Mouse (Mus musculus) retina, postnatal 7 days (tissue): ENCODE results near the gene Zfp385b.

Experiments used
- DNase-seq: peaks from one replicate; pipeline ENCODE4 v3.0.0-alpha.2; 2012; ENCODE audit warnings: low read depth, low spot score

The Zfp385b gene

GRCm38 (mm10) chr2:77518693-77519092 is 300.7 kb downstream of the Zfp385b start:
- DNase-seq = no peak

- DNase-seq = no peak
Measured at GRCm38 (mm10) chr2:77516606-77517005, 302.8 kb downstream of the Zfp385b start.

GRCm38 (mm10) chr2:77515654-77516053 is 303.8 kb downstream of the Zfp385b start:
- no peak for DNase-seq

GRCm38 (mm10) chr2:77515011-77515410 is 304.4 kb downstream of the Zfp385b start:
- DNase-seq = no peak

- DNase-seq = no peak
Measured at GRCm38 (mm10) chr2:77514476-77514875, 305.0 kb downstream of the Zfp385b start.

GRCm38 (mm10) chr2:77508731-77509130 is 310.7 kb downstream of the Zfp385b start:
- no peak for DNase-seq

GRCm38 (mm10) chr2:77506308-77506707 is 313.1 kb downstream of the Zfp385b start:
- DNase-seq = no peak

- DNase-seq = no peak
Measured at GRCm38 (mm10) chr2:77505614-77506013, 313.8 kb downstream of the Zfp385b start.

GRCm38 (mm10) chr2:77503674-77504351 is 315.6 kb downstream of the Zfp385b start:
- DNase-seq = no peak

- DNase-seq = no peak
Measured at GRCm38 (mm10) chr2:77503217-77503616, 316.2 kb downstream of the Zfp385b start.

GRCm38 (mm10) chr2:77502458-77502857 is 317.0 kb downstream of the Zfp385b start:
- no peak for DNase-seq

GRCm38 (mm10) chr2:77500480-77500879 is 319.0 kb downstream of the Zfp385b start:
- no peak for DNase-seq

- no peak for DNase-seq
Measured at GRCm38 (mm10) chr2:77498379-77498778, 321.1 kb downstream of the Zfp385b start.

GRCm38 (mm10) chr2:77497942-77498341 is 321.5 kb downstream of the Zfp385b start:
- DNase-seq = no peak

GRCm38 (mm10) chr2:77496071-77496470 is 323.4 kb downstream of the Zfp385b start:
- no peak for DNase-seq

- no peak for DNase-seq
Measured at GRCm38 (mm10) chr2:77495344-77495743, 324.1 kb downstream of the Zfp385b start.

- DNase-seq = no peak
Measured at GRCm38 (mm10) chr2:77493695-77494094, 325.7 kb downstream of the Zfp385b start.

- DNase-seq = no peak
Measured at GRCm38 (mm10) chr2:77487151-77487550, 332.3 kb downstream of the Zfp385b start.

GRCm38 (mm10) chr2:77481274-77481673 is 338.2 kb downstream of the Zfp385b start:
- DNase-seq = no peak

- no peak for DNase-seq
Measured at GRCm38 (mm10) chr2:77477536-77477935, 341.9 kb downstream of the Zfp385b start.

- no peak for DNase-seq
Measured at GRCm38 (mm10) chr2:77476444-77476843, 343.0 kb downstream of the Zfp385b start.

GRCm38 (mm10) chr2:77472254-77472837 is 347.1 kb downstream of the Zfp385b start:
- DNase-seq = no peak

GRCm38 (mm10) chr2:77470716-77471115 is 348.7 kb downstream of the Zfp385b start:
- DNase-seq = no peak
